Mouse (Mus musculus) stomach, embryonic 16.5 days (tissue): ENCODE results near the gene Trpm4. TPM values are rescaled to one million over a fixed set of nuclear protein-coding genes. Genes with fewer than 3 reads are reported as not detected.
A peak's percentile ranks its signal among the peaks of the same experiment; 100 is the strongest.

Experiments used
- ATAC-seq: fragments of 200-750 bp; cut with Nextera tagmentation; 2 replicates; pipeline ENCODE4 v1.8.0; 2017; ENCODE audit warnings: moderate number of reproducible peaks, moderate TSS enrichment; ENCODE audit not compliant: insufficient read depth, low FRiP score
- H3K27ac ChIP-seq: fragments of 300-500 bp; sonication (generic); 2 replicates; pipeline ENCODE4 v1.5.1; 2014; ENCODE audit warnings: low read length
- H3K27me3 ChIP-seq: fragments of 300-500 bp; sonication (generic); 2 replicates; pipeline ENCODE4 v1.6.1; 2014; ENCODE audit warnings: low read length, control low read depth, mixed read lengths; ENCODE audit not compliant: control insufficient read depth, insufficient read depth
- H3K36me3 ChIP-seq: fragments of 300-500 bp; sonication (generic); 2 replicates; pipeline ENCODE4 v1.6.1; 2014; ENCODE audit warnings: low read length; ENCODE audit not compliant: control insufficient read depth, insufficient read depth
- H3K4me1 ChIP-seq: fragments of 300-500 bp; sonication (generic); 2 replicates; pipeline ENCODE4 v1.6.1; 2014; ENCODE audit warnings: low read length, control low read depth, mixed read lengths; ENCODE audit not compliant: control insufficient read depth, insufficient read depth
- H3K4me2 ChIP-seq: fragments of 300-500 bp; sonication (generic); 2 replicates; pipeline ENCODE4 v1.6.1; 2014; ENCODE audit warnings: low read depth, low read length, mixed read lengths
- H3K4me3 ChIP-seq: fragments of 300-500 bp; sonication (generic); replicated peaks from 2 replicates; pipeline ENCODE4 v1.5.1; 2014; ENCODE audit warnings: mild to moderate bottlenecking, low read length
- H3K9ac ChIP-seq: fragments of 300-500 bp; sonication (generic); 2 replicates; pipeline ENCODE4 v1.6.1; 2014; ENCODE audit warnings: low read length
- H3K9me3 ChIP-seq: fragments of 300-500 bp; sonication (generic); replicated peaks from 2 replicates; pipeline ENCODE4 v1.6.1; 2016; ENCODE audit warnings: low read length, control low read depth; ENCODE audit not compliant: control insufficient read depth
- WGBS: fragments of 180-500 bp; shearing (Covaris S2); extraction: QIAGEN DNeasy Blood & Tissue Kit; methylation state at CpG from one replicate; pipeline ENCODE4 v1.1.7; 2014; 5-methylcytosine and 5-hydroxymethylcytosine counted together
- polyA plus RNA-seq: library from polyadenylated mRNA; unstranded; fragments of >200 nt; fragmentation: Nextera tagmentation; extraction: Ambion mirVana; gene quantifications from 2 replicates; pipeline ENCODE4 v1.2.1, GENCODE M21; 2015

The Trpm4 gene
- polyA plus RNA-seq, 1 experiment from 2014 or later, result 30.1 TPM

DNA sequence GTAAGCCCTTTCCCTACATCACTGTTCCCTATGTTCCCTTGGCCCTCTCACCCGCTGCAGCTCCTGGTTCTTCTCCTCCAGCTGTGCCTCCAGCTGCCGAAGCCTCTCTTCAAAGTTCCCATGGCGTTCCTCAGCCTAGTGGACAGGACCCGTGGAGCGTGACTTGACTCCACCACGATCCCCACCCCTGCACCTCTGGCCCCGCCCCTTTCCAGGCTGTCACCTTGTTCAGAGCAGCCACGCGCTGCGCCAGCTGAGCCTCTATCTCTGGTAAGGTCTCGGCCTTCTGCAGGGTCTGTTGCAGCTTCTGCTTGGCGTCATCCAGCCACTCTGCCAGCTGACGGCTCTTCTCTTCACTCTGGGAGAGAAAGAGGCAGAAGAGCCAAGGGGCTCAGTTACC is 22.5 kb upstream of the Trpm4 start:
- Histone ChIP-seq H3K9me3 (no peaks in the 10 kb centered on the region), H3K4me1 (0 out of 2 replicates have a peak, but pooled peaks cover under 1% of the 10 kb centered on the region), H3K4me3 (no peak overlapping the region), H3K27ac (no peak overlapping the region), H3K36me3 (no peaks in the 10 kb centered on the region), H3K9ac (no peak overlapping the region), H3K4me2 (no peak overlapping the region), H3K27me3 (peaks cover 9% of the 10 kb centered on the region; the same call in 1 of the 2 replicates)
- 37% methylated on average over 13 of the region's 13 CpGs for WGBS
- no peak for ATAC-seq

DNA sequence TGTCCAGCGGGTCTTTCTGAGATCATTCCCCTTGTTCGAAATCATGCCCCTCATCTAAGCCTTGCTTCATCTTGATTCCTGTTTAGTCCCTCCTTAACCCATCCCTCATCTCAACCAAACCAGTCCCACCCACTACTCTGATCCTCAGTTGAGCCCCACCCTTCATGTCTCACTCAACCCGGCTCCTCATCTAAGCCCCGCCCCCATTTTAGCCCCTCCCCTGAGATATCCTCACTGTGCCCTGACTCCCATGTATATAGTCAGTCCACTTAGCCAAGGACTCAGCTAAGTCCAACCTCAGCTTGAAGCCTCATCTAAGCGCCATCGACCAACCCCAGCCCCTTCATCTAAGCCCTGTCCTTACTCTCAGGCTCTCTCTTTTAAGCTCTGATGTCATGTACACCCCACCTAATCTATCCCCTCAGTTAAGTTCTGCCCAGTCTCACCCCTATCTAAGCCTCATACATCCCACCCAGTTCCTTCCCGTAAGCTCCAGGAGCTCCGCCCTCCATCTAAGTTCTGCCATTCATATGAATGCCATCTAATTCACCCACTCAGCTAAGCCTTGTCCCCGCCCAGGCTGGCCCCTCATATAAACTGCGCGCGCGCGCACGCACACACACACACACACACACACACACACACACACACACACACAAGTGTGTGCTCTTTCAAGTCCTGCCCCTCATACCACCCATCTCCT is 21.9 kb upstream of the Trpm4 start:
- Histone ChIP-seq H3K27me3 (peaks cover 6% of the 10 kb centered on the region; the same call in 1 of the 2 replicates), H3K9ac (no peak overlapping the region), H3K27ac (no peak overlapping the region), H3K4me3 (no peak overlapping the region), H3K4me1 (no peaks in the 10 kb centered on the region), H3K36me3 (no peaks in the 10 kb centered on the region), H3K4me2 (no peak overlapping the region), H3K9me3 (no peaks in the 10 kb centered on the region)
- 0 out of 2 replicates have a peak, but pooled peaks have one; percentile 33 for ATAC-seq
- 65% methylated on average over 15 of the region's 15 CpGs for WGBS

DNA sequence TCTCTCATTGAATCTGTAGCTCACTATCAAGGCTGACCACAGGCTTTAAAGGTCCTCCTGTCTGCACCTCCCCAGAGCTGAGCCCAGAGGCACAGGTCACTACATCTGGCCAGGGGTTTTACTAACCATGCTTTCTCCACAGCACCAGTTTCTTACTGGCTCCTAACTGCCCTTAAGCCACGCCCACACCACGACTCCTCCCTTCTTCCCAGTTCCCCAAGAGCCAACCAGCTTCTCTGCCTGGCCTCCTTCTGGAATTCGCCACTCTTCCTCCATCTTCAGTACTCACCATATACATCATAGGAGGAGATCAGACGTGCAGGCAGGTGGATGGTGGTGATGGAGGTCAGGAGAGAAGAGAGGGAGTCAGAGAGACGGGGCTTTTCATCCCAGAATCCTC is 19.5 kb upstream of the Trpm4 start:
- Histone ChIP-seq H3K27me3 (no peaks in the 10 kb centered on the region), H3K27ac (no peak overlapping the region), H3K4me1 (no peaks in the 10 kb centered on the region), H3K4me2 (no peak overlapping the region), H3K9ac (no peak overlapping the region), H3K9me3 (no peaks in the 10 kb centered on the region), H3K36me3 (no peaks in the 10 kb centered on the region), H3K4me3 (no peak overlapping the region)
- no peak for ATAC-seq
- 23% methylated on average over 5 of the region's 5 CpGs for WGBS

DNA sequence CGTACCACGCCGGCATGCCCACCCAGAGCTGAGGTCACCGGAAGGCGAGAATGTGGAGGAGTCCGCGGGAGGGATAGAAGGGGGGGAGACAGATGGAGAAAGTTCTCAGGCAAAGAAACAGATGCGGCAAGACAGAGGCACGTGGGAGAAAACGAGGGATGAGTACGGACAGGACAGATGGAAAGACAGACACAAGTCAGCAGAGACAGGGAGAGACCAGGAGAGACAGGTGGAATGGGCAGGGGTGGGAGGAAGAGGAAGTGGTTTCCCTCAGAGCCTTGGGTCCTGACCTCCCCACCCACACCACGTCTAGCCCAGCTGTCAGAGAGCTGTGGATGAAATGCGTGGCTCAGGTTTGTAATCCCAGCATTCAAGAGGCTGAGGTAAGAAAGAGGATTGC is 13.3 kb upstream of the Trpm4 start:
- no peak overlapping the region for H3K4me2 ChIP-seq
- WGBS, result 70% methylated on average over 13 of the region's 13 CpGs

DNA sequence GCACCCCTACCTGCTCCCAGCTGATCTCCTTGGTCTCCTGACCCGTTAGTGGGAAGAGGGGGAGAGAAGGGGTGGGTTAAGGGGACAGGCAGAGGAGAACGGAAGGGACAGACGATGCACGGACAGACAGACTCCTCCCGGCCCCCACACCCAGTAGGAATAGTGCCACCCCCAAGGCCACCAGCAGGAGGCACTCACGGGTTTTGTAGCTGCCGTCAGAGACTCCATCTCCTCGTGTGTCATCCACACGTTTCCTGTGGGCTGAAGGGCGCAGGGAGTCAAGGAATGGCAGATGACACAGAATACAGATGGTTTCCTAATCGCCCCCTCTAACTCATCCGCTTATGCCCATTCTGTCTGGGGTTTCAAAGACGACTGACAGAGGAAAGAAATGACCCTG is 10.0 kb upstream of the Trpm4 start:
- no peak overlapping the region for H3K4me2 ChIP-seq
- WGBS, result 26% methylated on average over 13 of the region's 13 CpGs
- H3K4me1 ChIP-seq, result peaks cover 22% of the 10 kb centered on the region
- no peak overlapping the region for H3K4me3 ChIP-seq
- H3K27ac ChIP-seq, result no peak overlapping the region
- ATAC-seq, result no peak
- no peaks in the 10 kb centered on the region for H3K27me3 ChIP-seq
- H3K9me3 ChIP-seq, result no peaks in the 10 kb centered on the region
- no peak overlapping the region for H3K9ac ChIP-seq
- H3K36me3 ChIP-seq, result no peaks in the 10 kb centered on the region

More for the DNA sequence above, 13.3 kb upstream of the Trpm4 start:
- H3K27ac ChIP-seq, result no peak overlapping the region
- ATAC-seq, result no peak
- no peaks in the 10 kb centered on the region for H3K9me3 ChIP-seq
- no peaks in the 10 kb centered on the region for H3K36me3 ChIP-seq
- no peak overlapping the region for H3K4me3 ChIP-seq
- H3K27me3 ChIP-seq, result no peaks in the 10 kb centered on the region
- no peaks in the 10 kb centered on the region for H3K4me1 ChIP-seq
- no peak overlapping the region for H3K9ac ChIP-seq

DNA sequence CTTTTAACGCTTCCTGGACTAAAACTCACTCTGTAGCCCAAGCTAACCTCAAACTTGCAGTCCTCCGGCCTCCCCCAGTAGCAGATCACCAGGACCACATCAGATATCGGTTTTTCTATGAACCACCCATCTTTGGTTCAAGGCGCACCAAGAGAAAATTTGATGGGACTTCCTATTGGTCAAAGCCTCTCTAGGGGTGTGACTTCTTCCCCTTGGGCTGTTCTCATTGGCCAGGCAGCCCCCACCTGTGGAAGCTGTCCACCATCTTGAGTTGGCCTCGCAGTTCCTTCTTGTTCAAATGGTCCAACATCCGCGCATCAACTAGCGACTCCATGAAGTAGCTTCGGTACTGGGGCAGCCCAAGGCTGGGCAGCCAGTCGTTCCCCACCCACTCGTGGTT is 8.5 kb upstream of the Trpm4 start:
- no peaks in the 10 kb centered on the region for H3K9me3 ChIP-seq
- peaks cover 34% of the 10 kb centered on the region for H3K4me1 ChIP-seq
- WGBS, result 90% methylated on average over 11 of the region's 11 CpGs
- no peak overlapping the region for H3K4me2 ChIP-seq
- no peaks in the 10 kb centered on the region for H3K27me3 ChIP-seq
- H3K4me3 ChIP-seq, result no peak overlapping the region
- H3K9ac ChIP-seq, result no peak overlapping the region
- no peaks in the 10 kb centered on the region for H3K36me3 ChIP-seq
- no peak overlapping the region for H3K27ac ChIP-seq
- no peak for ATAC-seq

DNA sequence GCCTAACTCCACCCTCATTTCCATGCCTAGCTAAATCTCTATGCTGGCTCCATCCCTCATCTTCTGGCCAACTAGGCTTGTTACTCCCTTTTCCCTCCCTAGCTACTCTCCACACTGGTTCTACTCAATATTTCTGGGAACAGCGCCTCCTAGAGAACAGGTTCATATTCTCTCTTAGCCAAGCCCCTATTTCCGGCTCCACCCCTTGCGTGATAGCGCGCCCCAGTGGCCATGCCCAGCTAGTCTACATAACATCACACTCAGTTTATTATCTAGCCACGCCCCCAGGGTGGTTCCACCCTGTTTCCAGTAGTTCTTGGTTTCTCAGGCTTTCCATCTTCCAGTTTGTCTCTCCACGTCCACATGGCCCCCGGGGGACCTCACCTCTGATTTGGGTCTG is 7.7 kb upstream of the Trpm4 start:
- 3% methylated on average over 8 of the region's 8 CpGs for WGBS
- Histone ChIP-seq H3K4me1 (peaks cover 34% of the 10 kb centered on the region), H3K4me3 (peak overlapping the region; percentile 52), H3K27me3 (no peaks in the 10 kb centered on the region), H3K4me2 (peak overlapping the region; percentile 72), H3K9me3 (no peaks in the 10 kb centered on the region), H3K9ac (peak overlapping the region; percentile 70; the same call in 1 of the 2 replicates), H3K27ac (peak overlapping the region; percentile 47), H3K36me3 (no peaks in the 10 kb centered on the region)
- peak; percentile 51 for ATAC-seq

DNA sequence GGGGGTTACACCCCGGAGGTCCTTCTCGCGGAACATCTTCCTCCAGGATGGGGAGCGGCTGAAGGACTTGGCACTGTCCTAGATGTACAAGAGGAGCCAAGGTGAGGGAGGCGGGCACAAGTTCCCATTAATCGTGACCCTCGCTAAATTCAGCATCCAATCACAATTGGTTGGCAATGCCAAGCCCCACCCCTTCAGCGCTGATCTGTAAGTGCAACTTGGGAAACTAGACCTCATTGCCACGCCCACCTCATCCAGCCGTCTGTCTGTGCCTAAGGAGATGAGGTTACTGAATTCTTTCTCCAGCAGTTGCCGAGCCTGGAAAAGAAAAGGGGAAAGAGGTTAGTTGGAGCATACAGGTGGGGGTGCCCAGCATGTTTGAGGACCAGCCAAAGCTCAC is 7.1 kb upstream of the Trpm4 start:
- 1% methylated on average over 11 of the region's 11 CpGs for WGBS
- H3K27ac ChIP-seq, result peak overlapping the region; percentile 47; the same call in 1 of the 2 replicates
- no peak for ATAC-seq
- H3K4me2 ChIP-seq, result peak overlapping the region; percentile 72
- peak overlapping the region; percentile 52 for H3K4me3 ChIP-seq
- no peaks in the 10 kb centered on the region for H3K9me3 ChIP-seq
- H3K27me3 ChIP-seq, result no peaks in the 10 kb centered on the region
- H3K9ac ChIP-seq, result peak overlapping the region; percentile 70
- no peaks in the 10 kb centered on the region for H3K36me3 ChIP-seq
- peaks cover 34% of the 10 kb centered on the region for H3K4me1 ChIP-seq

DNA sequence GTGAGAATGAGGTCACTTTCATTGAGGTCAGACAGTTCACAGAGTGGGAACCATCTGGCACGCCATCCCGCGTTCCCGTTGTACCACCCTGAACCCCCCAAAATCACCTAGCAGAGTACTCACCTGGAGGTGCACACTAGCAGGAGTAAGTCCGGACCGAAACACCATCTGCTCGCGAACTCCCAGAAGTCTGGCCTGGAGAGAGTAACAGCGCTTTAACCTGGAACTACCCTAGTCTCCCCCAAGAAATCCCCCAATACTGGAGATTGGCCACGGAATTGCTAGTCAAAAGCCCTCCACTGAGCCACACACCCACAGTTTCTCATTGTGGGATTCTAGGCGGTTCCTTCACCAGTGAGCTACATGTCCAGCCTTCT is 6.5 kb upstream of the Trpm4 start:
- Histone ChIP-seq H3K27ac (peak overlapping the region; percentile 32; the same call in 1 of the 2 replicates), H3K4me1 (peaks cover 39% of the 10 kb centered on the region), H3K36me3 (no peaks in the 10 kb centered on the region), H3K9me3 (no peaks in the 10 kb centered on the region), H3K4me2 (peak overlapping the region; percentile 72), H3K27me3 (no peaks in the 10 kb centered on the region), H3K4me3 (peak overlapping the region; percentile 52), H3K9ac (peak overlapping the region; percentile 70)
- under 1% methylated on average over 11 of the region's 11 CpGs for WGBS
- ATAC-seq, result no peak
